Mouse (Mus musculus): ENCODE results near the gene Coq8a. TPM values are rescaled to one million over a fixed set of nuclear protein-coding genes. Genes with fewer than 3 reads are reported as not detected.

The Coq8a gene
- polyA plus RNA-seq, 1 experiment from 2014 or later, result 38.3 TPM

DNA sequence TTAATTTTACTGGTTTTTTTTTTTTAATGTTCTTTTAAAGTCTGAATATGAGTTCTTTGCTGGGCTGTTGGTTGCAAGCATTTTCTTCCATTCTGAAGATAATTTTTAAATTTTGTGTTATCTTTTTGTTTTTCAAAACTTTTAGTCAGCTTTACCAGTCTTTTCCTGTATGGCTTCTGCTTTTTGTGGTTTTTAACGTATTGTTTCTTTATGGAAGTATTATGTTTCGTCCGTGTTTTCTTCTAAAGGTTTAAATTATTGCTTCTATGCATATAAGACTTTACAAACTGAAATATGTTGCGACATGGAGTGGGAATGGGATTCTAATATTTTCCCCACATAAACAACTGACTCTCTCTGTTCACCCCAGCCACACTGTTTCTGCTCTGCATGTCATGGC lies 67.2 kb downstream of the Coq8a start:
- H3K4me1 ChIP-seq (ENCODE audit: control insufficient read depth, insufficient read depth, low read length), result no peaks in the 10 kb centered on the region
- WGBS, result 87% methylated on average over 4 of the region's 4 CpGs
- H3K27ac ChIP-seq (ENCODE audit: low read length), result no peak overlapping the region
- no peaks in the 10 kb centered on the region for H3K9me3 ChIP-seq (replicated peaks; ENCODE audit: control insufficient read depth, low read length)
- no peak overlapping the region for H3K4me2 ChIP-seq (ENCODE audit: low read depth, low read length)
- 0 out of 2 replicates have a peak, but pooled peaks cover 5% of the 10 kb centered on the region for H3K36me3 ChIP-seq (ENCODE audit: control insufficient read depth, insufficient read depth, low read length)
- no peak overlapping the region for H3K4me3 ChIP-seq (replicated peaks; ENCODE audit: low read length)
- H3K27me3 ChIP-seq (ENCODE audit: control insufficient read depth, insufficient read depth, low read length), result no peaks in the 10 kb centered on the region
- H3K9ac ChIP-seq (ENCODE audit: low read length), result no peak overlapping the region
- no peak for ATAC-seq (ENCODE audit: insufficient read depth, low FRiP score)

DNA sequence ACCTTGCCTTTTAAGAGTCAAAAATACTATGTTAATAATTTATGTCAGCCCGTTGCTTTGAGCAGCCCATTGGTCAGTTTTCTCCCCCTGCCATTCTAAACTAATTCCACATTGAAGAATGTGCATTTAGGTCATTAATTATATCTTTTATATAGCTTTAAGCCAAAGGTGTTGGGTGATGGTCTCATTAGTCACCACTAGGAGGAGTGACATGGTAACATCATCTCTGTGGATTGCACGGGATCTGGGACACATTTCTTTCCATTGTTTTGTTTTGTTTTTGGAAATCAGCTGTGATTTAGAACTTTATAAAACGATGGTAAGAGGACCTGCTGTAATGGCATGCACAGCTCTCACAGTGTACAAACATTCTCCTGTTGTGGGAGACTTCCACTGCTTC lies 68.0 kb downstream of the Coq8a start:
- no peak overlapping the region for H3K27ac ChIP-seq (ENCODE audit: low read length)

DNA sequence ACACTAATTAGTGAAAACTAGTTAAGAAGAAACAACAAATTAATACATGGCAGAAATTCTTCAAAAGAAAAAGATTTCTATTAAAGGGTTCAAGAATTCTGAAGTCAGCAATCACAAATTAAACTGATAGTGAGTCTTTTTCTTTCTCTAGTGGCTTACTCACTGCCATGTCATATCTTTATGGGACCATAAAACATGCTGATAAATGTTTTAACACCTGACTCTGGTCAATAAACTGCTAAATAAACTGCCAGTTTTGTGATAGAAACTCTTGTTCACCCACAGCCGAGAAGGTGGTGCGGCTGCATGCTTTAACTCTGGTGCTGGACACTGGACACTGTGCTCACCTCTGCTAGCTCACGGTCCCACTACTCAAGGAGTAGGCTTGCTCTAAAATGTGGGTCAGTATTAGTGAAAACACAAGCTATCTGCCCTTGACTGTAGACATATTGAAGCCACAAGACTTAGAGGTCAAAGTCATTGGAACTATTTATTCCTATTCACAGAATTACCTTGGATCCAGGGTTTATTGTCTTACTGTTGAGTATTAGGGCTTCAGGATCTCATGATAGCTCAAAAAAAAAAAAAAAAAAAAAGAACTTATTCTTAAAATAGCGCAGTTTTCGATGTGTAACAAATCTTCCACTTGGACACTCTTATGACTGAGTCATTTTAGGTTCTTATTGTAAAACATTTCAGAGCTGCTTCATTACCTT lies 71.2 kb downstream of the Coq8a start:
- H3K9me3 ChIP-seq (replicated peaks; ENCODE audit: control insufficient read depth, low read length), result no peaks in the 10 kb centered on the region
- ATAC-seq (ENCODE audit: insufficient read depth, low FRiP score), result no peak

More for the DNA sequence above, 68.0 kb downstream of the Coq8a start:
- WGBS, result 61% methylated on average over 3 of the region's 3 CpGs
- H3K4me3 ChIP-seq (replicated peaks; ENCODE audit: low read length), result no peak overlapping the region
- no peaks in the 10 kb centered on the region for H3K36me3 ChIP-seq (ENCODE audit: control insufficient read depth, insufficient read depth, low read length)
- H3K4me1 ChIP-seq (ENCODE audit: control insufficient read depth, insufficient read depth, low read length), result no peaks in the 10 kb centered on the region
- ATAC-seq (ENCODE audit: insufficient read depth, low FRiP score), result no peak
- no peaks in the 10 kb centered on the region for H3K9me3 ChIP-seq (replicated peaks; ENCODE audit: control insufficient read depth, low read length)
- no peak overlapping the region for H3K9ac ChIP-seq (ENCODE audit: low read length)
- no peak overlapping the region for H3K4me2 ChIP-seq (ENCODE audit: low read depth, low read length)
- no peaks in the 10 kb centered on the region for H3K27me3 ChIP-seq (ENCODE audit: control insufficient read depth, insufficient read depth, low read length)

DNA sequence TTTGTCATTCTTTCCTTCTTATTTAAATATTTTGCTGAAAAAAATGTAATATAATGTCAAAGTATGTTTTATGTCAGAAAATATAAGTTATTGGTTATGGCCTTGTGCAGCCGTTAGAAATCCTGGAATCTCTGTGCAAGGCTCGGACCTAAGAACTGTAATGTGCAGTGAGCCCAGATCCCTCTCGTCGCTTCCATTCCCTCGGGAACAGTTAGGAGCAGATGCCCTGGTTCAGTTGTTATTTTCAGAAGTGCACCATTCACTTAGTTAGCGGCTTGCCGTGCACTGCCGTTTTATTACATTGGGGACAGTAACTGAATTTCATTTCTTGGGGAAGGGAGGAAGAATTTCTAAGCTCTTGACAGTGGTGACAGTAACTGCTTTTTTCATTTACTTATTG lies 81.2 kb downstream of the Coq8a start:
- 85% methylated on average over 8 of the region's 8 CpGs for WGBS
- Histone ChIP-seq H3K9me3 (replicated peaks; ENCODE audit: control insufficient read depth, low read length) (no peaks in the 10 kb centered on the region), H3K27ac (ENCODE audit: low read length) (no peak overlapping the region)

More for the DNA sequence above, 71.2 kb downstream of the Coq8a start:
- H3K36me3 ChIP-seq (ENCODE audit: control insufficient read depth, insufficient read depth, low read length), result no peaks in the 10 kb centered on the region
- 82% methylated on average over 5 of the region's 5 CpGs for whole genome bisulfite sequencing
- no peak overlapping the region for H3K4me3 ChIP-seq (replicated peaks; ENCODE audit: low read length)
- H3K4me2 ChIP-seq (ENCODE audit: low read depth, low read length), result no peak overlapping the region
- no peak overlapping the region for H3K27ac ChIP-seq (ENCODE audit: low read length)
- no peaks in the 10 kb centered on the region for H3K27me3 ChIP-seq (ENCODE audit: control insufficient read depth, insufficient read depth, low read length)
- no peaks in the 10 kb centered on the region for H3K4me1 ChIP-seq (ENCODE audit: control insufficient read depth, insufficient read depth, low read length)
- no peak overlapping the region for H3K9ac ChIP-seq (ENCODE audit: low read length)

DNA sequence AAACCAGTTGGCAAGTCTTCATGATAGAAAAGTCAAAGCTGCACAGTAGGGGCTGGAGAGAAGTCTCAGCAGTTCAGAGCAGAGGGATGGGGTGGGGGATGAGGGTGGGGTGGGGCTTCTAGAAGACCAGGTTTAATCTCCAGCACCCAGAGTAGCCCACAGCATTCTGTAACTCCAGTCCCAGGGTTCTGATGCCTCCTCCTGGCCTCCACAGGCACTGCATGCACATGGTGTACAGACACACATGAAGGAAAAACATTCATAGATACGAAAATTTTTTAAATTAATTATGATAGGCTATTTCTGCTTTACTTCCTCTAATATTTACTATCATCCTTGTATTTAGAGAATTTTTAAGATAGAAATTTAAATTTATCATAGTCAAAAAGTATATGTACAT lies 82.9 kb downstream of the Coq8a start:
- Histone ChIP-seq H3K9ac (ENCODE audit: low read length) (no peak overlapping the region), H3K4me1 (ENCODE audit: control insufficient read depth, insufficient read depth, low read length) (no peaks in the 10 kb centered on the region), H3K4me3 (replicated peaks; ENCODE audit: low read length) (no peak overlapping the region), H3K9me3 (replicated peaks; ENCODE audit: control insufficient read depth, low read length) (no peaks in the 10 kb centered on the region), H3K36me3 (ENCODE audit: control insufficient read depth, insufficient read depth, low read length) (peaks cover 4% of the 10 kb centered on the region; the same call in 1 of the 2 replicates), H3K27ac (ENCODE audit: low read length) (no peak overlapping the region), H3K27me3 (ENCODE audit: control insufficient read depth, insufficient read depth, low read length) (no peaks in the 10 kb centered on the region), H3K4me2 (ENCODE audit: low read depth, low read length) (no peak overlapping the region)
- no peak for ATAC-seq (ENCODE audit: insufficient read depth, low FRiP score)
- WGBS, result 75% methylated on average over 1 of the region's 1 CpGs

More for the DNA sequence above, 81.2 kb downstream of the Coq8a start:
- Histone ChIP-seq H3K9ac (ENCODE audit: low read length) (no peak overlapping the region), H3K27me3 (ENCODE audit: control insufficient read depth, insufficient read depth, low read length) (no peaks in the 10 kb centered on the region), H3K4me1 (ENCODE audit: control insufficient read depth, insufficient read depth, low read length) (no peaks in the 10 kb centered on the region), H3K36me3 (ENCODE audit: control insufficient read depth, insufficient read depth, low read length) (peaks cover 4% of the 10 kb centered on the region; the same call in 1 of the 2 replicates), H3K4me2 (ENCODE audit: low read depth, low read length) (no peak overlapping the region), H3K4me3 (replicated peaks; ENCODE audit: low read length) (no peak overlapping the region)
- ATAC-seq (ENCODE audit: insufficient read depth, low FRiP score), result no peak

Other genes with a start within 250 kb of the Coq8a start
- 14.1 and 16.3 TPM in 2 replicates for gene Cdc42bpa, start 239.1 kb downstream of the Coq8a start, polyA plus RNA-seq (2015; fragmentation: Nextera tagmentation; extraction: Ambion mirVana)
- gene Psen2, start 63.8 kb upstream of the Coq8a start, polyA plus RNA-seq (2015; fragmentation: Nextera tagmentation; extraction: Ambion mirVana), result 17.4 and 20.7 TPM in 2 replicates
- gene Itpkb, start 130.9 kb upstream of the Coq8a start, polyA plus RNA-seq (2015; fragmentation: Nextera tagmentation; extraction: Ambion mirVana), result 6.0 and 7.2 TPM in 2 replicates

Data from stomach, embryonic 16.5 days (tissue).